Mouse (Mus musculus) midbrain, embryonic 14.5 days (tissue): Measurements from ENCODE around the gene D3Ertd751e. TPM values are rescaled to one million over a fixed set of nuclear protein-coding genes. Genes with fewer than 3 reads are reported as not detected.
A peak's percentile ranks its signal among the peaks of the same experiment; 100 is the strongest.

ENCODE experiments used
- ATAC-seq: fragments of 200-750 bp; cut with Nextera tagmentation; 2 replicates; pipeline ENCODE4 v1.8.0; 2017; ENCODE audit warnings: moderate number of reproducible peaks, moderate library complexity; ENCODE audit not compliant: low FRiP score, low TSS enrichment
- DNase-seq: peaks from one replicate; pipeline ENCODE4 v3.0.0-alpha.2; 2015
- H3K27ac ChIP-seq: fragments of 300-500 bp; sonication (generic); replicated peaks from 2 replicates; pipeline ENCODE4 v1.5.1; 2014; ENCODE audit warnings: mild to moderate bottlenecking, low read depth, low read length, moderate library complexity
- H3K27me3 ChIP-seq: fragments of 300-500 bp; sonication (generic); 2 replicates; pipeline ENCODE4 v1.6.1; 2014; ENCODE audit warnings: low read length, control low read depth, mixed read lengths; ENCODE audit not compliant: control insufficient read depth, insufficient read depth
- H3K36me3 ChIP-seq: fragments of 300-500 bp; sonication (generic); 2 replicates; pipeline ENCODE4 v1.6.1; 2014; ENCODE audit warnings: low read length, control low read depth; ENCODE audit not compliant: control insufficient read depth, insufficient read depth
- H3K4me1 ChIP-seq: fragments of 300-500 bp; sonication (generic); 2 replicates; pipeline ENCODE4 v1.6.1; 2014; ENCODE audit warnings: mild to moderate bottlenecking, antibody characterized with exemption, low read length, control low read depth; ENCODE audit not compliant: control insufficient read depth, insufficient read depth
- H3K4me2 ChIP-seq: fragments of 300-500 bp; sonication (generic); 2 replicates; pipeline ENCODE4 v1.6.1; 2014; ENCODE audit warnings: mild to moderate bottlenecking, low read length, moderate library complexity
- H3K4me3 ChIP-seq: fragments of 300-500 bp; sonication (generic); replicated peaks from 2 replicates; pipeline ENCODE4 v1.5.1; 2014; ENCODE audit warnings: low read depth, low read length
- H3K9ac ChIP-seq: fragments of 300-500 bp; sonication (generic); replicated peaks from 2 replicates; pipeline ENCODE4 v1.6.1; 2014; ENCODE audit warnings: mild to moderate bottlenecking, low read length, moderate library complexity
- H3K9me3 ChIP-seq: fragments of 300-500 bp; sonication (generic); 2 replicates; pipeline ENCODE4 v1.6.1; 2016; ENCODE audit warnings: low read length, control low read depth, mixed read lengths; ENCODE audit not compliant: control insufficient read depth
- WGBS: fragments of 180-500 bp; shearing (Covaris S2); extraction: QIAGEN DNeasy Blood & Tissue Kit; methylation state at CpG from one replicate; pipeline ENCODE4 v1.1.7; 2014; 5-methylcytosine and 5-hydroxymethylcytosine counted together
- polyA plus RNA-seq: library from polyadenylated mRNA; unstranded; fragments of >200 nt; fragmentation: Nextera tagmentation; extraction: Ambion mirVana; gene quantifications from 2 replicates; pipeline ENCODE4 v1.2.1, GENCODE M21; 2014

Gene D3Ertd751e
- polyA plus RNA-seq, result 7.9 and 11.3 TPM in 2 replicates

- Histone ChIP-seq H3K27ac (peak within 1 kb of the TSS; percentile 96), H3K36me3 (no peaks in the 10 kb centered on the region), H3K9me3 (no peaks in the 10 kb centered on the region), H3K4me2 (peak within 1 kb of the TSS; percentile 77), H3K4me1 (peaks cover 19% of the 10 kb centered on the region), H3K4me3 (peak within 1 kb of the TSS; percentile 81), H3K27me3 (no peaks in the 10 kb centered on the region), H3K9ac (peak within 1 kb of the TSS; percentile 86)
- under 1% methylated on average over 66 of the region's 66 CpGs for WGBS
- ATAC-seq (peak; percentile 100), DNase-seq (peak; percentile 99)
Observed at GRCm38 (mm10) chr3:41742278-41742934, at the start of gene D3Ertd751e, which contains the start of gene Sclt1. TSS of gene D3Ertd751e (plus strand) at chr3:41742611. TSS of gene Sclt1 (minus strand) at chr3:41742514.

- DNase-seq (no peak), ATAC-seq (no peak)
- Histone ChIP-seq H3K27ac (no peak overlapping the region), H3K9me3 (no peaks in the 10 kb centered on the region; the same call in 1 of the 2 replicates), H3K4me2 (no peak overlapping the region), H3K27me3 (no peaks in the 10 kb centered on the region), H3K4me3 (no peak overlapping the region), H3K4me1 (no peaks in the 10 kb centered on the region), H3K9ac (no peak overlapping the region), H3K36me3 (0 out of 2 replicates have a peak, but pooled peaks cover 5% of the 10 kb centered on the region)
- 65% methylated on average over 1 of the region's 1 CpGs for WGBS
Observed at GRCm38 (mm10) chr3:41695681-41696080, 46.7 kb upstream of the D3Ertd751e start.

- peak overlapping the region; percentile 77 for H3K4me2 ChIP-seq
- DNase-seq, result peak; percentile 64
- under 1% methylated on average over 39 of the region's 39 CpGs for WGBS
- no peaks in the 10 kb centered on the region for H3K27me3 ChIP-seq
- peak overlapping the region; percentile 96 for H3K27ac ChIP-seq
- H3K36me3 ChIP-seq, result no peaks in the 10 kb centered on the region
- H3K9ac ChIP-seq, result peak overlapping the region; percentile 86
- H3K4me3 ChIP-seq, result peak overlapping the region; percentile 81
- H3K4me1 ChIP-seq, result peaks cover 19% of the 10 kb centered on the region
- peak; percentile 79; the same call in 1 of the 2 replicates for ATAC-seq
- H3K9me3 ChIP-seq, result no peaks in the 10 kb centered on the region
Observed at GRCm38 (mm10) chr3:41741601-41742277, 672 bp upstream of the D3Ertd751e start.

GRCm38 (mm10) chr3:41743436-41743835 is 1.0 kb downstream of the D3Ertd751e start:
- peak overlapping the region; percentile 56 for H3K4me2 ChIP-seq

GRCm38 (mm10) chr3:41754556-41754955 is 12.1 kb downstream of the D3Ertd751e start:
- DNase-seq (no peak), ATAC-seq (no peak)
- 86% methylated on average over 2 of the region's 2 CpGs for WGBS
- Histone ChIP-seq H3K4me3 (no peak overlapping the region), H3K27ac (no peak overlapping the region), H3K36me3 (no peaks in the 10 kb centered on the region), H3K4me1 (no peaks in the 10 kb centered on the region), H3K9me3 (no peaks in the 10 kb centered on the region), H3K4me2 (no peak overlapping the region), H3K27me3 (no peaks in the 10 kb centered on the region), H3K9ac (no peak overlapping the region)

More at GRCm38 (mm10) chr3:41743436-41743835, 1.0 kb downstream of the D3Ertd751e start:
- peak; percentile 57 for DNase-seq
- Histone ChIP-seq H3K27me3 (no peaks in the 10 kb centered on the region), H3K4me3 (peak overlapping the region; percentile 81; the same call in 1 of the 2 replicates), H3K36me3 (no peaks in the 10 kb centered on the region), H3K4me1 (peaks cover 19% of the 10 kb centered on the region), H3K9ac (0 out of 2 replicates have a peak overlapping the region, but pooled peaks have one; percentile 42), H3K27ac (no peak overlapping the region), H3K9me3 (no peaks in the 10 kb centered on the region)
- ATAC-seq, result no peak
- 40% methylated on average over 6 of the region's 6 CpGs for WGBS

GRCm38 (mm10) chr3:41762091-41762490 is 19.7 kb downstream of the D3Ertd751e start:
- 90% methylated on average over 3 of the region's 3 CpGs for WGBS
- Histone ChIP-seq H3K9ac (no peak overlapping the region), H3K36me3 (no peaks in the 10 kb centered on the region), H3K4me2 (no peak overlapping the region), H3K27ac (no peak overlapping the region), H3K4me3 (no peak overlapping the region), H3K4me1 (no peaks in the 10 kb centered on the region), H3K27me3 (no peaks in the 10 kb centered on the region), H3K9me3 (no peaks in the 10 kb centered on the region)
- ATAC-seq (no peak), DNase-seq (no peak)

GRCm38 (mm10) chr3:41812447-41812846 is 70.0 kb downstream of the D3Ertd751e start:
- Histone ChIP-seq H3K9me3 (no peaks in the 10 kb centered on the region), H3K4me1 (no peaks in the 10 kb centered on the region), H3K27me3 (no peaks in the 10 kb centered on the region), H3K4me2 (no peak overlapping the region), H3K9ac (no peak overlapping the region), H3K4me3 (no peak overlapping the region), H3K27ac (no peak overlapping the region), H3K36me3 (no peaks in the 10 kb centered on the region)
- DNase-seq (peak; percentile 34), ATAC-seq (no peak)
